Mouse (Mus musculus): ENCODE data around the gene Anpep.

Anpep gene

GRCm38 (mm10) chr7:79860811-79861210 lies at the start of gene Anpep:
Anpep (minus strand) TSS chr7:79861059.
- DNase-seq (ENCODE audit: low read depth, low spot score) = no peak

- DNase-seq (ENCODE audit: low read depth, low spot score) = no peak
These were observed 46.5 kb upstream of the Anpep start for GRCm38 (mm10) chr7:79907356-79907755.

GRCm38 (mm10) chr7:79906914-79907313 lies 46.1 kb upstream of the Anpep start:
- no peak for DNase-seq (ENCODE audit: low read depth, low spot score)

GRCm38 (mm10) chr7:79905193-79905592 lies 44.3 kb upstream of the Anpep start:
- DNase-seq (ENCODE audit: low read depth, low spot score) = no peak

DNA sequence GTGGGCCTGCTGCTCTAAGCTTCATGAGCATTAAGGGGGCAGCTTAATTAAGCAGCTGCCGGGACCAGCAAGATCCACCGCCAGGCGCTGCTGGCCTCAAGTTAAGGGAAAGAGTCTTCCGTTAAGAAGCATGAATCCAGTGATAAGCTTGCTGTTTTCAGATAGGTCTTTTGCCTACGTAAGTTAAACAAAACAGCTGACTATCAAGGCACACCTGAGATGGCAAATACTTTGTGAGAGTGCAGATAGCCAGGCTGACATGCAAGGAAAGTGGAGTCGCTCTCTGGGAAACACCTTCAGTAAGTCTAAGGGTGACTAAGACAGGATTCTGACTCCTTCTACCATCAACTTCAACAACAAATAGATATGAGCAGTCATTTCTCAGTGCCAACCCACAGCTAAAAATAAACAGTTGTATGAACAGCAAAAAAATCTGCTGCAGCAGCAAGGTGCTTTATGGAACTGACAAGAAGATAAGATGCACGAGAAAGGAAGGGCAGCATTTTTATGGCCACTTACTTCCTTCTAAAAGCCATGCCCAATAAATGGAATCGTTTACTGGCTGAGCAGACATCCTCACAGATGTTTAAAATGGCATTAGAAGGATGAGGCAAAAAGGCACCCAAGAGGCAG lies 42.4 kb upstream of the Anpep start:
- DNase-seq (ENCODE audit: low read depth, low spot score) = no peak

DNA sequence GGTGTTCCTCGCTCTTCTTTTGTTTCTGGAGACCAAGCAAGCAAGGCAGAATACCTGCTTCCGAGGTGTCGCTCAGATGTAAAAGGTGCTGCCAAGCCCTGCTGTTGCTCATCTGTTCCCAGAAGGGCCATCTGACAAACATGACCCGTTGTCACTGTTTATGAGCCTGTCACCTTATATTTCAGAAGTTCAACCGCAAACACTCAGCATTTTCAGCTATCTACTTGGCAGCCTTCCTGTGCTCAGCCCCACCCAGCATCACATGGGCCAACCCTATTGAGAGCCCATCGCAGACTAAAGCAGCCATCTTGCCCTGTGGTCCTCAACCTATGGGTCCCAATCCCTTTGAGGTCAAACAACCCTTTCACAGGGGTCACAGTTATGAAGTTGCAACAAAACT lies 39.9 kb upstream of the Anpep start:
- DNase-seq (ENCODE audit: low read depth, low spot score) = no peak

GRCm38 (mm10) chr7:79895225-79895624 lies 34.4 kb upstream of the Anpep start:
- DNase-seq (ENCODE audit: low read depth, low spot score) = no peak

GRCm38 (mm10) chr7:79894790-79895189 lies 33.9 kb upstream of the Anpep start:
- DNase-seq (ENCODE audit: low read depth, low spot score) = no peak

GRCm38 (mm10) chr7:79892576-79893428 lies 31.9 kb upstream of the Anpep start:
- no peak for DNase-seq (ENCODE audit: low read depth, low spot score)

GRCm38 (mm10) chr7:79890436-79891221 lies 29.8 kb upstream of the Anpep start:
- no peak for DNase-seq (ENCODE audit: low read depth, low spot score)

DNA sequence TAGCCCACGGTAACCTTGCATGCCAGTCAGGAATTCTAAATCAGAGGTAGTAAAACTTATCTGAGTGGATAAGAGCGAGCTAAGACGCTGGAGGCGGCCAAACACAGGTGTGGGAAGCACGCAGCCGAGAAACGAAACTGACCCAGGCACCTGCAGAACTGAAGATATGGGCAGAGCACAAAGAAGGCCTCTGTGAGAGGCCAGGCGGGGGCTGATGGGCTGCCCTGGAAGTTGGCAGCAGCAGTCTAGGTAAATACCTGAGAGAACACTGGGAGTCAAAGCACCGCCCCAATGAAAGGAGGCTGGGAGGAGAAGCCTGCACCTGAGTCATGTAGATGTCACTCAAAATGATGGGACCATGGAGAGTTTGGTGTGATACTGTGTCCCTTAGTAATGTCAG lies 27.7 kb upstream of the Anpep start:
- no peak for DNase-seq (ENCODE audit: low read depth, low spot score)

DNA sequence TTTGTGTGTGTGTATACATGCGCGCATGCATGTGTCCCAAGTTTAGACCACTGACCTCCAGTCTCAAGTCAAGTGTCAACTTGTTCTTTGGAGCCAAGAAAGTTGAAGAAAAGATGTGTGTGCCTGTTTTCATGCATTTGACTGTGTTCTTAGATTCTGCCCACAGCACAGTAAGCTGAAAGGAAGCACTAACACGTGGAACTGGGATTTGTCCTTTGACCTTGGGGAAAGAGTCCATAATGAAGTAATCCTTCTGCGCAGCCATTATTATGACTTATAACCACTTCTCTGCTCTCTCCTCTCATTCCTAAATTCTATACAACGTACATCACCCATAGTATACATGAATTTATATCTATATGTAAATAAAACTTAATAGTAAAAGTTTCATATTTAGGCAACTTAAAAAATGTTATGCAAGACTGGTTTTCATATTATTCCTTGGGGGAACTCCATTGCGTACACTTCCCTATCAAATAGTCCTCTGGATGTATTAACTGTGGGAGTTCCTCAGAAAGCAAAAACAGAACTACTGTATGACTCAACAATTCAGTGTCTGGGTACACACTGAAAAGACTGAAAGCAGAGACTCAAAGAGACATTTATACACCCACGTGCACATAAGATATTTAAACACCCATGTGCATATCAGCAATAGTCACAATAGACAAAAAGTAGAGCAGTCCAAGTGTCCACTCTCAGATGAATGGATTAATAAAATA lies 22.9 kb upstream of the Anpep start:
- DNase-seq (ENCODE audit: low read depth, low spot score) = no peak

GRCm38 (mm10) chr7:79881901-79882300 lies 21.0 kb upstream of the Anpep start:
- DNase-seq (ENCODE audit: low read depth, low spot score) = no peak

GRCm38 (mm10) chr7:79880998-79881397 lies 20.1 kb upstream of the Anpep start:
- no peak for DNase-seq (ENCODE audit: low read depth, low spot score)

DNA sequence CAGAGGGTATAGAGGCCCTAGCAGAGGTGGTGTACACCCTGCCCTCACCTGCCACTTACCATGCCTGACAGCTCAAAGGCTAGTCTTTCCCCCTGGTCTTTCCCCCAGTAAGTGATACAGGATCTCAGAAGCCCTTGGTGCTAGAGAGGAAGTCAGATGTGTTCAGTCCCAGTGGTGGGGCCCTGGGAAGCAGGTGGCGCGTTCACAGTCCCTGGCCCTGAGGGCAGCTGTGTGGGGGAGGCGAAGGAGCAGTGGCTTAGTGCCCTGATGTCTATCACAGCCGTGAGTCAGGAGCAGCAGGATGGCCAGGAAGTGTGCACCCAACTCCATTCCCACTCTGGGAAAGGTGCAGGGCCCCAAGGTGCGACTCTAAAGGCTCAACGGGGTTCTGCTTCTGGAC lies 19.2 kb upstream of the Anpep start:
- DNase-seq (ENCODE audit: low read depth, low spot score) = no peak

DNA sequence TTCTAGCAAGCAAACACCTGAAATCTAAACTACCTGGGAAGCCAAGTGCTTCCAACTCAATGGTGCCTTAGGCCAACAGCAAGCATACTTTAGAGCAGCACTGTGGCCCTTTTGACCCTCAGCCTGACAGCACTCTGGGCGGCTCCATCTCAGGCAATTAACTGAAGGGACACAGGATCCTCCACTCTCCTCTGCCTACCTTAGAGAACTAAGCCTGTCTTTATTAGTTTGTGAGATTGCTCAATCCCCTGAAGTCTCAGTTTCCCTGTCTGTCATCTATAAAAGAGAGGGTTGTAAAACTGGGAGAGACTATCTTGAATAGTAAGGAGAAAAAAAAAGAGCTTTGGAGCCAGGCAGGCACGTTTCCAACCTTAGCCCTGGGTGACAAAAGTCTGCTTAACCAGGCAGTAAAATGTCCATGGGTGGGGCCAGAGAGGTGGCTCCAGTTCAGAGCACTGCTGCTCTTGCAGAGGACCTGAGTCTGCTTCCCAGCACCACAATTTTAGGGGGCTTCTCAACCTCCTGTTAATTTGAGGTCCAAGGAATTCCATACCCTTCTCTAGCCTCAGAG lies 17.7 kb upstream of the Anpep start:
- DNase-seq (ENCODE audit: low read depth, low spot score) = no peak

DNA sequence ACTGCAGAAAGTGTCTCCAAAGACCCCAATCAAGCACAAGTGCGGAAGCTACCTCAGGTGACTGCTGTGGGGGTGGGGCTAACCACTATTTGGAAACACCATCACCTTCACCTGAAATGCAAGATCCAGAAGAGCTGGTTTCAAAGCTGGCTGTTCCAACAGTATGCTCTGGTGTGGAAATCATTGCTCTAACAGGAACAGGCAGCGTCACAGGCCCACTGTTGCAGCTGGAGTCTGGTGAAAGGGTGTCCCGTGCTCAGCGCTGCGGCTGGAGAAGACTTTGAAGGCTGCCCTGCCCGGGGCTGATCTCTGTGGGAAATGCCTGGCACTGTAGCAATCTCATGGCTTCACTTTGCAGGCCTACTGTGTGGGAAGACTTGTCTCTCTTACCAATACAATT lies 12.5 kb upstream of the Anpep start:
- no peak for DNase-seq (ENCODE audit: low read depth, low spot score)

DNA sequence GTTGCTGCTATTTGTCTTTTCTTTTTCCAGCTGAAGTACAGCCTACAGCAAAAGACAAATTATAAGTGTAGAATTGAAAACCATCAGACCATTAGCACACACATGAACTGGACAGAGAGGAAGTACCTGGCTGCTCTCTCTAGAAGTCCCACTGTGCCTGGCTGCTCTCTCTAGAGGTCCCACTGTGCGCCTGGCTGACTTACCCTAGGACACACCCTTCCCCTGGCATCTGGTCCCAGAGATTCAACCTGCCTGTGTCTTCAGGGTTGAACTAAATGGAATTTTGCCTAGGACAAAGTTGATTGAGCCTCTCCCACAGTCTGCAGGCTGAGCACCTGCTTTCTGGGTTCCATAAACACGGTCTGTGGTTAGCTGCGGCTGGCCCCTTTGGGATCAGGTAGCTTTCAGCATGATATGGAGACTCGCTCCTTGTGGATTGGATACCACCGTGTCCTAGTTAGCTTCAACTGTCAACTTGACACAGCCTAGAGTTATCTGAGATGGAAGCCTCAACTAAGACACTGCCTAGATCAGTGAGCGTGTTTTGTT lies 11.0 kb upstream of the Anpep start:
- DNase-seq (ENCODE audit: low read depth, low spot score) = no peak

DNA sequence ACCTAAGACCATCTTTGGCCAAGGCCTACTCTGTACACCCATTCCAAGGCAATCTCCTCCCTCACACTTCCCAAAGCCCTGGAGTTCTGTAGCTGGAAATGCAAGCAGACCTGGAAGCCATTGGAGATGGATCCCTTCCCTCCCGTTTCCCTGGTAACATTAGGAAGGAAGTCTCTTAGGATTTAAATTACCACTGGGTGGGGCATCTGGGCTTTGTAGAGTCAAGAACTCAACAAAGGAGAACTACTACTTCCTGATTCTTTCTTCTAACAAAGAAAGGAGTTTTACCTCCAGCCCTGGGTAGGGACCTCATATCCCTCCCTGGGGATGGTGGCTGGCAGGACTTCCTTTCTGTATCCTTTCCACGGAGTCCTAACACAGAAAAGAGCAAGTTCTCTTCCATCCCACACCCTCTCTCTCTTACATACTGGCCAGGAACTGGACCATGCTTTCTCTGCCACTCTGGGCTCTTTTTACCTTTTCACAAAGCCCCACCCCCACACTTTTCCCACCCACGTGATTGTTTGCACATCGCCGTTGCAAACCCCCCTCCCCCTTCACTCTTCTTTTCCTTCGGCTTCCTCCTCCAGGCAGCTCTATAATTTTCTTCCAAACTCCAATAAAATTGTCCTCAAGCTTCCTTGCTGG lies 8.3 kb upstream of the Anpep start:
- DNase-seq (ENCODE audit: low read depth, low spot score) = no peak

- no peak for DNase-seq (ENCODE audit: low read depth, low spot score)
These were observed 7.6 kb upstream of the Anpep start for GRCm38 (mm10) chr7:79868475-79868874.

- no peak for DNase-seq (ENCODE audit: low read depth, low spot score)
These were observed 7.0 kb upstream of the Anpep start for GRCm38 (mm10) chr7:79867861-79868260.
